Mouse (Mus musculus) heart, postnatal 36 days (tissue): Measurements from ENCODE around the gene Vgll4. TPM values are rescaled to one million over a fixed set of nuclear protein-coding genes. Genes with fewer than 3 reads are reported as not detected.
A peak's percentile ranks its signal among the peaks of the same experiment; 100 is the strongest.
"Not testable (repeated sequence)": the region's sequence is repeated elsewhere in the genome, so short reads cannot be mapped to it uniquely, and the experiment has no call there.

Experiments
- DNase-seq, 2 experiments: peaks; one replicate each; pipeline ENCODE4 v3.0.0; 2021 to 2022
- intact Hi-C: fragments of 180-260 bp; cut with DNase I; formaldehyde crosslinking; loops from one replicate; pipeline ENCODE4 v1.15.1; 2025
- total RNA-seq, 2 experiments: library from RNA; stranded (reverse); gene quantifications; 2 replicates each; pipeline ENCODE4 v1.2.3; 2021

The Vgll4 gene
- total RNA-seq, 2 experiments from 2014 or later = 20.6 to 23.1 TPM

- intact Hi-C loops = no loop called here
- DNase-seq = no peak
Observed at GRCm38 (mm10) chr6:114944456-114945438, 25.0 kb downstream of the Vgll4 start.

GRCm38 (mm10) chr6:114941201-114941849 lies 28.5 kb downstream of the Vgll4 start:
- DNase-seq = no peak

GRCm38 (mm10) chr6:114939666-114940065 lies 30.1 kb downstream of the Vgll4 start:
- no peak for DNase-seq
- intact Hi-C loops = no loop called here

More at GRCm38 (mm10) chr6:114941201-114941849, 28.5 kb downstream of the Vgll4 start:
- intact Hi-C loops = no loop called here

- intact Hi-C loops = no loop called here
- no peak for DNase-seq
Observed at GRCm38 (mm10) chr6:114936941-114937313, 32.9 kb downstream of the Vgll4 start.

- DNase-seq = no peak
- intact Hi-C loops = no loop called here
Observed at GRCm38 (mm10) chr6:114936297-114936940, 33.4 kb downstream of the Vgll4 start.

GRCm38 (mm10) chr6:114935362-114935761 lies 34.4 kb downstream of the Vgll4 start:
- no peak for DNase-seq
- intact Hi-C loops = no loop called here

- intact Hi-C loops = no loop called here
- no peak for DNase-seq
Observed at GRCm38 (mm10) chr6:114934045-114934444, 35.7 kb downstream of the Vgll4 start.

GRCm38 (mm10) chr6:114932991-114933392 lies 36.8 kb downstream of the Vgll4 start:
- intact Hi-C loops = no loop called here
- DNase-seq = no peak

GRCm38 (mm10) chr6:114932116-114932500 lies 37.7 kb downstream of the Vgll4 start:
- intact Hi-C loops = no loop called here

GRCm38 (mm10) chr6:114931212-114932115 lies 38.3 kb downstream of the Vgll4 start:
- no peak for DNase-seq
- intact Hi-C loops = no loop called here

More at GRCm38 (mm10) chr6:114932116-114932500, 37.7 kb downstream of the Vgll4 start:
- no peak for DNase-seq

- intact Hi-C loops = no loop called here
- no peak for DNase-seq
Observed at GRCm38 (mm10) chr6:114930646-114931045, 39.1 kb downstream of the Vgll4 start.

GRCm38 (mm10) chr6:114930038-114930591 lies 39.7 kb downstream of the Vgll4 start:
- intact Hi-C loops = no loop called here
- DNase-seq = no peak

GRCm38 (mm10) chr6:114929346-114929745 lies 40.4 kb downstream of the Vgll4 start:
- intact Hi-C loops = loop anchor here (2.0 to 5.0 kb wide), 3 partner anchors 98 to 467 kb away; no protein-coding TSS in a partner anchor
- DNase-seq = no peak

GRCm38 (mm10) chr6:114928462-114928861 lies 41.3 kb downstream of the Vgll4 start:
- DNase-seq = peak; percentile 79
- intact Hi-C loops = loop anchor here (1.0 to 5.0 kb wide), 5 partner anchors 79 to 466 kb away; no protein-coding TSS in a partner anchor

GRCm38 (mm10) chr6:114927400-114927799 lies 42.4 kb downstream of the Vgll4 start:
- intact Hi-C loops = loop anchor here (2.0 to 5.0 kb wide), 3 partner anchors 100 to 465 kb away; no protein-coding TSS in a partner anchor
- no peak for DNase-seq

GRCm38 (mm10) chr6:114926369-114927157 lies 43.2 kb downstream of the Vgll4 start:
- DNase-seq = peak in 1 of 2 experiments; percentile 71
- intact Hi-C loops = loop anchor here (2.0 to 5.0 kb wide), 3 partner anchors 101 to 464 kb away; no protein-coding TSS in a partner anchor

- intact Hi-C loops = loop anchor here (5.0 kb wide), 2 partner anchors 102 to 463 kb away; no protein-coding TSS in a partner anchor
- DNase-seq = no peak
Observed at GRCm38 (mm10) chr6:114925196-114925595, 44.6 kb downstream of the Vgll4 start.

- DNase-seq = not testable (repeated sequence)
- intact Hi-C loops = loop anchor here (2.0 kb wide), 1 partner anchor 108 kb away; no protein-coding TSS in a partner anchor
Observed at GRCm38 (mm10) chr6:114922355-114923096, 47.3 kb downstream of the Vgll4 start.
